Mouse (Mus musculus): ENCODE data around the gene 5730596B20Rik. TPM values are rescaled to one million over a fixed set of nuclear protein-coding genes. Genes with fewer than 3 reads are reported as not detected.

The 5730596B20Rik gene
- total RNA-seq (2015): not detected in 2 replicates
- total RNA-seq (2017): not detected in 2 replicates

GRCm38 (mm10) chr6:52177061-52177735 is at the start of gene 5730596B20Rik:
Gene 5730596B20Rik (plus strand): TSS chr6:52177498.
- no peak for ATAC-seq (replicated peaks; ENCODE audit: poor library complexity)

- ATAC-seq (replicated peaks; ENCODE audit: poor library complexity): no peak
Observed at GRCm38 (mm10) chr6:52137841-52138535, 39.3 kb upstream of the 5730596B20Rik start.

GRCm38 (mm10) chr6:52138576-52138975 is 38.7 kb upstream of the 5730596B20Rik start:
- no peak for ATAC-seq (replicated peaks; ENCODE audit: poor library complexity)

- ATAC-seq (replicated peaks; ENCODE audit: poor library complexity): no peak
Observed at GRCm38 (mm10) chr6:52139115-52139514, 38.2 kb upstream of the 5730596B20Rik start.

- ATAC-seq (replicated peaks; ENCODE audit: poor library complexity): no peak
Observed at GRCm38 (mm10) chr6:52150401-52150966, 26.8 kb upstream of the 5730596B20Rik start.

- no peak for ATAC-seq (replicated peaks; ENCODE audit: poor library complexity)
Observed at GRCm38 (mm10) chr6:52151571-52151970, 25.7 kb upstream of the 5730596B20Rik start.

GRCm38 (mm10) chr6:52152226-52153193 is 24.8 kb upstream of the 5730596B20Rik start:
- no peak for ATAC-seq (replicated peaks; ENCODE audit: poor library complexity)

GRCm38 (mm10) chr6:52153270-52153669 is 24.0 kb upstream of the 5730596B20Rik start:
- ATAC-seq (replicated peaks; ENCODE audit: poor library complexity): no peak

- no peak for ATAC-seq (replicated peaks; ENCODE audit: poor library complexity)
Observed at GRCm38 (mm10) chr6:52154044-52154443, 23.3 kb upstream of the 5730596B20Rik start.

GRCm38 (mm10) chr6:52155471-52155870 is 21.8 kb upstream of the 5730596B20Rik start:
- no peak for ATAC-seq (replicated peaks; ENCODE audit: poor library complexity)

GRCm38 (mm10) chr6:52156551-52157200 is 20.6 kb upstream of the 5730596B20Rik start:
- ATAC-seq (replicated peaks; ENCODE audit: poor library complexity): no peak

GRCm38 (mm10) chr6:52157466-52158275 is 19.6 kb upstream of the 5730596B20Rik start:
- no peak for ATAC-seq (replicated peaks; ENCODE audit: poor library complexity)

- ATAC-seq (replicated peaks; ENCODE audit: poor library complexity): peak; percentile 91
Observed at GRCm38 (mm10) chr6:52158276-52159051, 18.8 kb upstream of the 5730596B20Rik start, which contains the start of gene Hoxa1. Gene Hoxa1 (minus strand): TSS chr6:52158317.

GRCm38 (mm10) chr6:52159164-52159761 is 18.0 kb upstream of the 5730596B20Rik start:
- ATAC-seq (replicated peaks; ENCODE audit: poor library complexity): no peak

- peak; percentile 26 for ATAC-seq (replicated peaks; ENCODE audit: poor library complexity)
Observed at GRCm38 (mm10) chr6:52159979-52160378, 17.3 kb upstream of the 5730596B20Rik start.

GRCm38 (mm10) chr6:52160511-52161335 is 16.6 kb upstream of the 5730596B20Rik start:
- ATAC-seq (replicated peaks; ENCODE audit: poor library complexity): no peak
